Mouse (Mus musculus): ENCODE data around the gene Rab30.

- TF ChIP-seq CTCF (IDR thresholded peaks at IDR 0.05) (no peak), EP300 (IDR thresholded peaks at IDR 0.05) (no peak)
Observed at GRCm38 (mm10) chr7:92804919-92805668, 63.7 kb downstream of the Rab30 start.

Data from lung, postnatal 0 days (tissue).